Mouse (Mus musculus): ENCODE results near the gene 1700021F05Rik. TPM values are rescaled to one million over a fixed set of nuclear protein-coding genes. Genes with fewer than 3 reads are reported as not detected.
"Not testable (repeated sequence)": the region's sequence is repeated elsewhere in the genome, so short reads cannot be mapped to it uniquely, and the experiment has no call there.

Gene 1700021F05Rik
- polyA plus RNA-seq, 2 experiments from 2014 or later, result 27.3 to 34.2 TPM

DNA sequence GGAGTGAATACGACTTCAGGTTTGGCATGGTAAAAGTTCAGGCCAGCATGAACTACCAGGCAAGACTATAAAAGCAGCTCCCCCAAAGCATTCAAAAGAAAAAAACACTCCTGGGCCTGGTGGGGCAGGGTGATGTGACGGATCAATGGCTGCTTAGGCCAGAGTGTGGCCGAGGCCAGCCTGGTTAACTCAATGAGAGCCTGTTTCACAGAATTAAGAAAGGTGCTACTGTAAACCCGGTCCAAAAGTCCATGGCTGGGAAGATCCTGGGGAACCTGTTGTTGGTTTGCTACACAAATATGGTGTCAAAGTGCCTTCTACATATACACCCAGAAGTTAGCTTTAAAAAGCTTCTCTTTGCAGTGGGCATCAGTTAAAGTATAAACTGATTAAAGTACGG is 2.0 kb downstream of the 1700021F05Rik start:
- ATAC-seq, result no peak

GRCm38 (mm10) chr10:43537652-43538051 is 3.1 kb downstream of the 1700021F05Rik start:
- no peak for ATAC-seq

DNA sequence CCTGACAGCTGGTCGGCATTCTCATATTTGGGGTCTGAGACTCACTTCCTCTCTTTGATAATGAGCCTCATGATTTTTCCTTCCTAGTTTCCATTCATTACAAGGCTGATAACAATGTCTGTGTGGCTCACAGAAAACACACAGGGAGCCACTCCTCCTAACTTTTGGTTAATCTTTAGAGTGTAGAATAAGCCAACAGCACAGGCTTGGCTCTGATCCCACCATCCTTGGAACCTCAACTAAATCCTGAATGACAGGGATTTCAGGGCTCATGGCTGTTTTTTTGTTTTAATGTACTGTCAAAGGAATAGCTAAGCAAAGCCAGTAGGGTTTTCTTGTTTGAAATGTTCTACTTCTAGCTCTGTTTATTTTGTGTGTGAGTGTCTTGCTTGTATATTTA is 6.4 kb downstream of the 1700021F05Rik start:
- no peak for ATAC-seq

GRCm38 (mm10) chr10:43527283-43528269 is 13.2 kb downstream of the 1700021F05Rik start:
- ATAC-seq, result no peak

DNA sequence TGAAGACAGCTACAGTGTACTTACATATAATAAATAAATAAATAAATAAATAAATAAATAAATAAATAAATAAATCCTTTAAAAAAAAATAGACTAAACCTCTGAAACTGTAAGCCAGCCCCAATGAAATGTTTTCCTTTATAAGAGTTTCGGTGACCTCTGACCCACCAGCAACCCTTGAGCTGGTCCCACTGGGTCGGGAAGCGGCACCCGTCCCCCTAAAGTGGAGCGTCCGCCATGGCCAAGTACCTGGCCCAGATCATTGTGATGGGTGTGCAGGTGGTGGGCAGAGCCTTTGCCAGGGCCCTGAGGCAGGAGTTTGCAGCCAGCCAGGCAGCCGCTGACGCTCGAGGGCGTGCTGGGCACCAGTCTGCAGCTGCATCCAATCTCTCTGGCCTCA is 16.9 kb downstream of the 1700021F05Rik start, which contains the start of gene Gm9803:
TSS of gene Gm9803 (plus strand) at position 154 of the 400 bp plus-strand sequence.
- ATAC-seq, result not testable (repeated sequence)

DNA sequence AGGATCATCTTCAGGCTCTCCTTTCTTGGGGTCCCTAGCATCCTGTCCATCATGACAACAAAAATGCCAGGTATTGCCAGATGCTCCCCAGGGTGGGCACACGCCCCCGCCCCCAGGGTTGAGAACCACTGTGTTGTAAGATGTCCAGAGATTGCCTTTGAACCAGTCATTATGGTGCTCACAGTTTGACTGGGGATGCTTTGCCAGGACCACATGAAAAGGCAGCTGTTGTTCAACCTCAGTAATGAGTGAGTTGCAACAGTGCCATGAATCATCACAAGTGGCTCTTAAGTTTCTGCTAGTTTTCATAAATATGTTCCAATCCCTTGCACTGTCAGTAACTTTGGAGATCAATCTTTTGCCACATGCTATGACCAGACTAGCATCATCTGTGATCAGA is 20.8 kb downstream of the 1700021F05Rik start:
- ATAC-seq, result no peak

GRCm38 (mm10) chr10:43518368-43518767 is 22.4 kb downstream of the 1700021F05Rik start:
- no peak for ATAC-seq

DNA sequence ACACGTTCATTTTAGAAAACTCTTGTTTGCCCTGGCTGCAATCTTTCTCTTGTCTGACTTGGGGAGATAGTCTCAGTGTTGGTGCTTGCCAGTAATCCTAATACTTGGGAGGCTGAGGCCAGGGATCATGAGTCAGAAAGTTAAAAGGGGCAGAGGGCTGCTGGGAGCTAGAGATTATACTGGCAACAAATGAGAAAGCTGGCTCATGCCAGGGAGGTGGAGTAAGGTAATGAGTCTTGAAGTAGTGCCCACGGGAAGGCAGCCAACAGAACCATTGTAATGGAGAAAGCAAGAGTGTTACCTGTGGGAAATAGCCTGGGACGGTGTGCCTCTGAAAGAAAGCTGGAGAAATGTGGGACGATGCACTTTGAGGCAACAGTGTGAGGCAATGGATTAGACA is 23.0 kb downstream of the 1700021F05Rik start:
- no peak for ATAC-seq

GRCm38 (mm10) chr10:43516992-43517660 is 23.7 kb downstream of the 1700021F05Rik start:
- ATAC-seq, result no peak

- no peak for ATAC-seq
Observed at GRCm38 (mm10) chr10:43512976-43513375, 27.8 kb downstream of the 1700021F05Rik start.

DNA sequence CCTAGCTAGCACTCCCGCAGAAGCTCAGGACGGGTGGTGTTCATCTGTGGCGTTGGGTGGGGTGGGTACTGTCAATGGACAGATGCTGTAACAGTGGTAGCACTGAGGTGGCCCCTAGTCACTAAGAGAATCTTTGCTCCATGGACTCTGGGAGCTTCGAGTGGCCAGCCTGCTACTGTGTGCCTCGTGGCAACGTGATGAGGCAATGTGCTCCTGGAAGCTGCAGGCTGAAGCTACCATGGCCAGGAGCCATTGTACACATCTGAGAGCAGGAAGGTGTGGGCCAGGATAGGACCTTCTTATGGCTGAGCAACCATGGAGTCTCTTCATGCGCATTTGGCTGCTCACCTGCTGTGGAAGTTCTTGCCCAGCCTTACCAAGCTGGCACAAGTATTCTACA is 31.6 kb downstream of the 1700021F05Rik start:
- ATAC-seq, result no peak

GRCm38 (mm10) chr10:43507051-43507450 is 33.7 kb downstream of the 1700021F05Rik start:
- ATAC-seq, result no peak

DNA sequence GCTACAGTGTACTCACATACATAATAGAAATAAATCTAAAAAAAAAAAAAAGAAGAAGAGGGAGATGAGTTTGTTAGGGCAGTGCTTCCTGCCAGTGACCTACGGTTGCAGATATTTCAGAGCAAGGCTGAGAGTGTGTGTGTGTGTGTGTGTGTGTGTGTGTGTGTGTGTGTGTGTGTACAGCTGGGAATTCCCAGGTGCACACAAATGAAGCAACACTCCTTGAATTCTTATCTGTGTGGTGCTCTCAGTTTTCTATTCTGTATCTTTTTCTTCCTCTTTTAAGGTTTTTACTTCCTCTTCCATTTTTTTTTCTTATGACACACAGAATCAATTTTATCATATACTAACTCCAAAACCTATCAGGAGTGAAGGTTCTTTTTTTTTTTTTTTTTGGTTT is 36.5 kb downstream of the 1700021F05Rik start:
- no peak for ATAC-seq

DNA sequence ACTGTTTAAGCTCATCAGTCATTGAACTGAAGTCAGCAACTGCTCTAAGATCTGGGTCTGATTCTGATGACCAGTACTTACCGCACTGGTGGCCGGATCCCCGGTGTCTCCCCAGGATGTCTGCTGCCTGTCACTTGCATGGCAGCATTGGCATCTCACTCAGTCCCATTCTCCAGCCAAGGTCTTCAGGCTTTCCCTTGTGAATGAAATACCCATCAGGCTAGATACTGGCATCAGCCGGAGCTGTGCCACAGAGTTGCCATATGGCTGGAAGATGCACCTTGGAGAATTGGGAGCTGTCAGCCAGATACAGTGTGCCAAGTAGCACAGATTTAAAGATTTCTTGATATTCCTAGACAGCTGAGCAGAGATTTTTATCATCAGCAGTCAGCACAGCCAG is 38.2 kb downstream of the 1700021F05Rik start:
- ATAC-seq, result no peak

- no peak for ATAC-seq
Observed at GRCm38 (mm10) chr10:43490846-43491245, 49.9 kb downstream of the 1700021F05Rik start.

DNA sequence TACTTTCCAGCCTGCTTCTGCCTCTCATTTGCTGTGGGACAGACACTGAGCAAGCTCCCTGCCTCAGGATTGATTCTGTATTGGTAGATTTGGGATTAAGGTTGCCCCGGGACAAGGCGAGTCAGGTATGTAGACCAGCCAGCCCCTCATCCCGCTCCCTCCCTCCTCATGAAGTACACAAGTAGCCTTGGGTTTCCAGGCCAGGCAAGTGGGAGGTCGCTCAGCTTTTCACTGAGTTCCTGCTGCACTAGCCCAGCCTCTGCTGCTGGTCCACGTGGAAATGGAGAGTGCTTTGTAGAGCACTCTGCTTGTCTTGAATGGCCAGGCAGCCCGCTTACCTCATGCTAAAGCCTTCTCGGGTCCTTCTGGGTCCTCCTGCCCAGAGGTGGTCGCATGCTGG is 50.8 kb downstream of the 1700021F05Rik start:
- ATAC-seq, result no peak

DNA sequence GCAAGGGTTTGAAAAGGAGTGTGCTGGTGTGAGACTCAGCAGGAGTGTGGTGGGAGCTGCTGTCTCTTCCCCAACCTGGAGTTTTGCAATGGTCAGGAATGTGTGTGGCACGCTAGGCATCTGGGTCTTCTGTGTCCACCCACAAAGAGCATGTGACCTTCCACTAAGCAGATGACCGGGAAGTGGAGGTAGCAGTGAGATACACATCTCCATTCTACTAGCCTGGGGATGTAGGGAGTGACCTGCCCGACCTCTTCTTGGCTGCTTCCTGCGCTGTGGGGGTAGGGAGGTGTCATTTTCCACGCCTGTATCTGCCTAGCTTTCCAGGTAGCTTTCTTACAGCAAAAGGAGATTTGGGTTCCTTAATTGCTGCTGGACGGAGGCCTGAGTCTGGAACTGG is 51.2 kb downstream of the 1700021F05Rik start:
- no peak for ATAC-seq

DNA sequence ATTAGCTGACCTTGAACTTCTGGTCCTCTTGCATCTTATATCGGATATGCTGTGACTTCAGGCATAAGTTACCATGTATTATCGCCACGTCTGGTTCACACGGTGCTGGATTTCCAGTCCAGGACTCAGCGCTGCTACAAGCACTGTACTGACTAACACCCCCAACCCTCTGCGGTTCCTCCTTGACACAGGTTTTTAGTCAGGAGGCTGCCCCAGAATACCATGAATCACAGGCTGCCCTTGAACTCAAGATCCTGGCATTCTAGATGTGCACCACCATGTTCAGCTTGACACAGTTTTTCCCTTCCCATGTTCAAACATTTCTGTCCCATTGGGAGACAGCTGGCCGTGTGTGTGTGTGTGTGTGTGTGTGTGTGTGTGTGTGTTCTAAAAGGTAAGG is 51.7 kb downstream of the 1700021F05Rik start:
- no peak for ATAC-seq

DNA sequence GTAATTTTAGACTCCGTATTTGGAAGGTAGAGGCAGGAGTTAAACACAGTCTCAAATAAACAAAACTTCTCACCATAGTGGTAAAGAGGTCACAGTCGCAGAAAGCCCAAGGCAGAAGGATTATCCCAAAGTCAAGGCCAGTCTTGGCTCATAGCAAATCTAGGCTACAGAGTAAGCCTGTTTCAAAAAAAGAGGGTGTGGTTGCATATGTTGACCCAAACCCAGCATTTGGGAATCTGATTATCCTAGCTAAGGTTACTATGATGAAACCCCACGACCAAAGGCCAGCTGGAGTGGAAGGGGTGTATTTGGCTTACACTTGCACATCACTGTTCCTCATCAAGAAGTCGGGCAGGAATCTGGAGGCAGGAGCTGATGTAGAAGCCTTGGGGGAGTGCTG is 52.5 kb downstream of the 1700021F05Rik start:
- ATAC-seq, result no peak

- no peak for ATAC-seq
Observed at GRCm38 (mm10) chr10:43487441-43488010, 53.3 kb downstream of the 1700021F05Rik start.

- no peak for ATAC-seq
Observed at GRCm38 (mm10) chr10:43485751-43486268, 55.0 kb downstream of the 1700021F05Rik start.

DNA sequence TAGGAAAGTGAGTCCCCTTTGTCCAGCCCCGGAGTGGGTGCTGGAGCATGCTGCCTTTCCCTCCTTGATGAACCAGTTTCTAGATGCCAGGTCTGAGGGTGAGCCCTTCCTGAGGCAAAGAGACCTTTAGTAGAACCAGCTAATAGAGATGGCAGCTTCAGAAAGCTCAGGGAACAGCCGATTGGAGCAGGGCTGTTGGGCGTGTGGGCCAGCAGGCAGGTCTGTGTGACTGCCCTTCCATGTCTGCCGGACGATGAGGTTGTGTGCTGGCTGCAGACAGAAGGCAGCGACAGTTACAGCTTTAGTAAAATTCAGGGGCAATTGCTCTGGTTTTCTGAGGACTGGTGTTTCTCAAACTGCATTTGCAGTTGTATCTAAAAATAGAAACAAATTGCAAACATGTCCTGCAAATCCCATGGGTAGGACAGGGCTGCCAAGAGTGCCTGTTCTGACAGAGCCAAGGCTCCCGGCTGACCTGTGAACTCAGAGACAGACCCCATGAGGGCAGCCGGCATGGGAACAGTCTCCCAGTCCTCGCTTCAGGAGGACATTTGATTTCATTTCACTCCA is 57.3 kb downstream of the 1700021F05Rik start:
- ATAC-seq, result no peak

- ATAC-seq, result no peak
Observed at GRCm38 (mm10) chr10:43482021-43482420, 58.8 kb downstream of the 1700021F05Rik start.

All from activated CD4-positive, CD25-positive, alpha-beta regulatory T cell, adult 4 months (primary cell).